Mouse (Mus musculus): Measurements from ENCODE around the gene Fbxw11.
A peak's percentile ranks its signal among the peaks of the same experiment; 100 is the strongest.
"Not testable (repeated sequence)": the region's sequence is repeated elsewhere in the genome, so short reads cannot be mapped to it uniquely, and the experiment has no call there.

Gene Fbxw11

DNA sequence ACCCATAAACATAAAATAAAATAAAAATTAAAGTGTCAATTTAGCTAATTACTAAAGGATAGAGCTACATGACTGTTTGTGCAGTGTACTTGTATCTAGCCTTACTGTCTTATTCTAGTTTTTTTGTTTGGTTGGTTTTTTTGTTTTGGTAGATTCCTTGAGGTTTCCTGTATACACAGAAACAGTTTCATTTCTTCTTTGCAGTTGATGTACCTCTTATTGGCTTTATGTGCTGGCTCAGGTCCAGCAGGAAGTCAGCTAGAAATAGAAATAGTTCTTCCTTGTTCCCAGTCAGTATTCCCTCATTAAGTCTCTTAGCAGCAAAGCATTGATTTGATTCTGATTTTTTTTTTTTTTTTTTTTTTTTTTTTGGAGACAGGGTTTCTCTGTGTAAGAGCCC is 35.2 kb upstream of the Fbxw11 start:
- Histone ChIP-seq H3K27me3 (ENCODE audit: insufficient read depth, low read length) (peaks cover 3% of the 10 kb centered on the region; the same call in 1 of the 2 replicates), H3K4me3 (replicated peaks; ENCODE audit: low read length) (no peak overlapping the region)
- TF ChIP-seq CTCF (conservative IDR thresholded peaks at IDR 0.05; ENCODE audit: low read length): no peak
- no peak for TF ChIP-seq NANOG (IDR thresholded peaks at IDR 0.05; ENCODE audit: borderline replicate concordance, low read length)
- TF ChIP-seq POU5F1 (IDR thresholded peaks at IDR 0.05; ENCODE audit: borderline replicate concordance, low read length): no peak

DNA sequence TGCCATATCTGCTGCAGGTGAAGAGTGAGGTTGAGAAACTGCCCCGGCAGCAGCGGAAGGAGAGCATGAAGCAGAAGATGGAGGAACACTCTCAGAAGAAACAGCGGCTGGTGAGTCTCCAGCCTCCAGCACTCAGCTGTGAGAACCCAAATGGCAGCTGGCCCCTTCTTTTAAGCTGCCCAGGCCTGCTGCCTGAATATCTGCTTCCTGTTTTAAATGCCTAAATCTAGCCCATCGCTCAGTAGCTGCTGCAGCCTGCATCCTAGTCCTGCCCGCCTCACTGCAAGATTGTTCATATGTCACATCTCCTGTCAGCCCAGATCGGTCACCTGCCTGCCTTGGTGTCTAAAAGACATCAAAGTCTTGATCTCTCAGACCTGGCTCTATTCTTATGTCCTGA is 31.9 kb upstream of the Fbxw11 start:
- Histone ChIP-seq H3K9me3 (ENCODE audit: low read length) (no peaks in the 10 kb centered on the region), H3K4me3 (replicated peaks; ENCODE audit: low read length) (no peak overlapping the region), H3K36me3 (ENCODE audit: insufficient read depth, low read length) (peaks cover 49% of the 10 kb centered on the region), H3K27me3 (ENCODE audit: insufficient read depth, low read length) (no peaks in the 10 kb centered on the region), H3K4me1 (replicated peaks; ENCODE audit: low read depth, low read length) (peaks cover 34% of the 10 kb centered on the region)
- TF ChIP-seq CTCF (conservative IDR thresholded peaks at IDR 0.05; ENCODE audit: low read length) (no peak), POU5F1 (IDR thresholded peaks at IDR 0.05; ENCODE audit: borderline replicate concordance, low read length) (no peak), NANOG (IDR thresholded peaks at IDR 0.05; ENCODE audit: borderline replicate concordance, low read length) (no peak)

More for the DNA sequence above, 35.2 kb upstream of the Fbxw11 start:
- H3K36me3 ChIP-seq (ENCODE audit: insufficient read depth, low read length): peaks cover 36% of the 10 kb centered on the region
- H3K9me3 ChIP-seq (ENCODE audit: low read length): no peaks in the 10 kb centered on the region
- peaks cover 32% of the 10 kb centered on the region for H3K4me1 ChIP-seq (replicated peaks; ENCODE audit: low read depth, low read length)

DNA sequence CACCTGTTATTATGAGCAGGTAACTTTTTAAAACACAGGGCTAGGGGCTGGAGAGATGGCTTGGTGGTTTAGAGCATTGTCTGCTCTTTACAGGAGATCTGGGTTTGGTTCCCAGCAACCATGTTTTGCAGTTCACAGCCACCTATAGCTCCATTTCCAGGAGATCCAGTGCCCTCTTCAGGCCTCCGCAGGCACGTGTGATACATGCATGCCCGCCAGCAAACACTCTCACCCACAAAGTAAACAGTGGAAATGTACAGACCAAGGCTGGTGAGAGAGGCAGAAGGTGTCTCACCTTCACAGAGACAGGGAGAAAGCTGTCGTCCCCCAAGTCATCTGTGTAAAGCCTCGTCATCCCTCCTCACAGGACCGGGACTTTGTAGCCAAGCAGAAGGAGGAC is 30.2 kb upstream of the Fbxw11 start:
- peaks cover 61% of the 10 kb centered on the region for H3K36me3 ChIP-seq (ENCODE audit: insufficient read depth, low read length)
- H3K27me3 ChIP-seq (ENCODE audit: insufficient read depth, low read length): no peaks in the 10 kb centered on the region
- no peak overlapping the region for H3K4me3 ChIP-seq (replicated peaks; ENCODE audit: low read length)
- H3K4me1 ChIP-seq (replicated peaks; ENCODE audit: low read depth, low read length): peaks cover 42% of the 10 kb centered on the region
- TF ChIP-seq NANOG (IDR thresholded peaks at IDR 0.05; ENCODE audit: borderline replicate concordance, low read length): no peak
- no peak for TF ChIP-seq CTCF (conservative IDR thresholded peaks at IDR 0.05; ENCODE audit: low read length)
- no peak for TF ChIP-seq POU5F1 (IDR thresholded peaks at IDR 0.05; ENCODE audit: borderline replicate concordance, low read length)
- H3K9me3 ChIP-seq (ENCODE audit: low read length): no peaks in the 10 kb centered on the region

GRCm38 (mm10) chr11:32614463-32614862 is 28.1 kb upstream of the Fbxw11 start:
- TF ChIP-seq CTCF (conservative IDR thresholded peaks at IDR 0.05; ENCODE audit: low read length) (no peak), NANOG (IDR thresholded peaks at IDR 0.05; ENCODE audit: borderline replicate concordance, low read length) (no peak), POU5F1 (IDR thresholded peaks at IDR 0.05; ENCODE audit: borderline replicate concordance, low read length) (no peak)
- H3K4me3 ChIP-seq (replicated peaks; ENCODE audit: low read length): peak overlapping the region; percentile 88
- no peaks in the 10 kb centered on the region for H3K27me3 ChIP-seq (ENCODE audit: insufficient read depth, low read length)
- peaks cover 48% of the 10 kb centered on the region for H3K4me1 ChIP-seq (replicated peaks; ENCODE audit: low read depth, low read length)
- H3K36me3 ChIP-seq (ENCODE audit: insufficient read depth, low read length): peaks cover 77% of the 10 kb centered on the region
- H3K9me3 ChIP-seq (ENCODE audit: low read length): no peaks in the 10 kb centered on the region

GRCm38 (mm10) chr11:32615561-32615960 is 27.0 kb upstream of the Fbxw11 start:
- Histone ChIP-seq H3K9me3 (ENCODE audit: low read length) (no peaks in the 10 kb centered on the region), H3K27me3 (ENCODE audit: insufficient read depth, low read length) (no peaks in the 10 kb centered on the region), H3K36me3 (ENCODE audit: insufficient read depth, low read length) (peaks cover 79% of the 10 kb centered on the region), H3K4me1 (replicated peaks; ENCODE audit: low read depth, low read length) (peaks cover 59% of the 10 kb centered on the region), H3K4me3 (replicated peaks; ENCODE audit: low read length) (peak overlapping the region; percentile 88)
- TF ChIP-seq POU5F1 (IDR thresholded peaks at IDR 0.05; ENCODE audit: borderline replicate concordance, low read length) (no peak), NANOG (IDR thresholded peaks at IDR 0.05; ENCODE audit: borderline replicate concordance, low read length) (no peak), CTCF (conservative IDR thresholded peaks at IDR 0.05; ENCODE audit: low read length) (no peak)

DNA sequence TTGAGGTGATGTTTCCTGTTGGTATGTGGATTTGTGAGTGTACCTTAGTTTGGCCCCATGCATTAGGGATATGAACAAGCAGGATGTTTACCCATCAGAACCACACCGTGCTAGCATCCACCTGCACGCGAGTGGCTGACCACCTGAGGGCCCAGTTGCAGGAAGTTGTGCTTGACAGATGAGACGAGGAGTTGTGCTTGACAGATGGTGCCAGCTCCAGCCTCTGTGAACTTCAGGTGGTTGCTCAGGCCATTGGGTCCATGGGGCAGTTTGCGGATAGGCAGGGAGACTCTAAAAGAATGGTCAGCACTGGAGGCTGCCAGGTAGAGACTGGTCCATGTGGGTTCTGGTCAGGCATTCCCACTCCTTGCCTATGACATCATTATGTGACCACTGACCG is 26.4 kb upstream of the Fbxw11 start:
- Histone ChIP-seq H3K9me3 (ENCODE audit: low read length) (no peaks in the 10 kb centered on the region), H3K4me1 (replicated peaks; ENCODE audit: low read depth, low read length) (peaks cover 63% of the 10 kb centered on the region), H3K4me3 (replicated peaks; ENCODE audit: low read length) (peak overlapping the region; percentile 49), H3K36me3 (ENCODE audit: insufficient read depth, low read length) (peaks cover 79% of the 10 kb centered on the region), H3K27me3 (ENCODE audit: insufficient read depth, low read length) (no peaks in the 10 kb centered on the region)
- TF ChIP-seq CTCF (conservative IDR thresholded peaks at IDR 0.05; ENCODE audit: low read length) (no peak), NANOG (IDR thresholded peaks at IDR 0.05; ENCODE audit: borderline replicate concordance, low read length) (no peak), POU5F1 (IDR thresholded peaks at IDR 0.05; ENCODE audit: borderline replicate concordance, low read length) (no peak)

DNA sequence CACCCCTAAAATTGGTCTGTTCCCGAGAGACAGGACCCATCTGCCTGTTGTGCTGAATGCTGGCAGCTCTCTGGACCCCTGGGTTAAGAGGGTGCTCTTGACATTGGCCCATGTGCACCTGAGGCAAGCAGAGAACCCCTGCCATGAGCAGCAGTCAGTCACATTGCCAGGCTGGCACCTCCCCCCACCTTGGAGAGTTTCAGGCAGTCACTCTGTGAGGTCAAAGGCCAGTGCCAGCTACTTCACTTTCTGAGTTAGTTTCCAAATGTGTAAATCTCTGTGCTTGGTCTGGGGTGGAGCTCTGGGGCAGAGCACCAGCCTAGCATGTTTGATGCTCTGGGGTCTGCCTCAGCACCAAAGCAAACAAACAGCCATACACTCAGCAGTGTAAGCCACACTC is 24.5 kb upstream of the Fbxw11 start:
- TF ChIP-seq NANOG (IDR thresholded peaks at IDR 0.05; ENCODE audit: borderline replicate concordance, low read length): no peak
- TF ChIP-seq CTCF (conservative IDR thresholded peaks at IDR 0.05; ENCODE audit: low read length): no peak
- TF ChIP-seq POU5F1 (IDR thresholded peaks at IDR 0.05; ENCODE audit: borderline replicate concordance, low read length): no peak
- H3K27me3 ChIP-seq (ENCODE audit: insufficient read depth, low read length): no peaks in the 10 kb centered on the region
- H3K36me3 ChIP-seq (ENCODE audit: insufficient read depth, low read length): peaks cover 78% of the 10 kb centered on the region
- H3K9me3 ChIP-seq (ENCODE audit: low read length): no peaks in the 10 kb centered on the region
- peaks cover 61% of the 10 kb centered on the region for H3K4me1 ChIP-seq (replicated peaks; ENCODE audit: low read depth, low read length)
- no peak overlapping the region for H3K4me3 ChIP-seq (replicated peaks; ENCODE audit: low read length)

DNA sequence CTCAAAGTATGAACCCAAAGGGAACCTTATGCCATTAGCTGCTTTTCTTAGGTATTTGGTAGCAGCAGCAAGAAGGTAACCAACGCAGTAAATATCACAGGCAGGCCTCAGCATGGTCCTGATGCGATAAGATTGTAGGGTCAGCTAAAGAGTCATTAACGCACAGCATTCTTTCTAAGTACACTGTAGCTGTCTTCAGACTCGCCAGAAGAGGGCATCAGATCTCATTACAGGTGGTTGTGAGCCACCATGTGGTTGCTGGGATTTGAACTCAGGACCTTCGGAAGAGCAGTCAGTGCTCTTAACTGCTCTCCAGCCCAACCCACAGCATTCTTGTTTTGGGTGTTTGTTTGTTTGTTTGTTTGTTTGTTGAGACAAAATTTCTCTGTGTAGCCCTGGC is 23.9 kb upstream of the Fbxw11 start:
- H3K4me1 ChIP-seq (replicated peaks; ENCODE audit: low read depth, low read length): peaks cover 61% of the 10 kb centered on the region
- not testable (repeated sequence) for H3K4me3 ChIP-seq (replicated peaks; ENCODE audit: low read length); H3K27me3 ChIP-seq (ENCODE audit: insufficient read depth, low read length); H3K9me3 ChIP-seq (ENCODE audit: low read length)
- peaks cover 78% of the 10 kb centered on the region for H3K36me3 ChIP-seq (ENCODE audit: insufficient read depth, low read length)

DNA sequence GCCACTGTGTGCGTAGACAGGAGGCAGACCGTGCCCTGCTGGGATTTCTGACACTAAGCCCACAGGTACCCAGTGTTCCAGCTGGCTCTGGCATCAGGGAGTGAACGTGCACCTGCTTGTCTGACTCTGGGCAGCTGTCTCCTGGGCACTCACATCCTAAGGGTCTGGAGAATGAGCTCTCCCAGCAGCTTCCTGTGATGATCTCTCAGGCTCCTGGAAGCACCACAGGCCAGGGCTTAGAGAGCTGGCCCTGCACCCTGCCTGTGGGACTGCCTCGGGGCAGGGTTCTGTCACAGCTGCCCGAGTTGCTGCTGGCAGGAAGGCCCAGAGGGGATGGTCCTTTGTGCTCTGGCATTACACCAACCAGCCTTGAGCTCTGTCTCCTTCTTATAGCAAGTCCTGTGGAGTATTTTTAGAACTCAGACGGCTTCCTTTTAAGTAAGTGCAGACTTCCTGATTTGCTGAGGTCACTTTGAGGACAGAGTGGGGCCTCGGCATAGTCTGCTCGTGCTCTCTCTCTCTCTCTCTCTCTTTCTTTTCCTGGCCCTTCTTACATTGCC is 23.2 kb upstream of the Fbxw11 start:
- Histone ChIP-seq H3K4me1 (replicated peaks; ENCODE audit: low read depth, low read length) (peaks cover 59% of the 10 kb centered on the region), H3K4me3 (replicated peaks; ENCODE audit: low read length) (no peak overlapping the region), H3K9me3 (ENCODE audit: low read length) (no peaks in the 10 kb centered on the region), H3K36me3 (ENCODE audit: insufficient read depth, low read length) (peaks cover 75% of the 10 kb centered on the region), H3K27me3 (ENCODE audit: insufficient read depth, low read length) (no peaks in the 10 kb centered on the region)
- TF ChIP-seq NANOG (IDR thresholded peaks at IDR 0.05; ENCODE audit: borderline replicate concordance, low read length): no peak
- TF ChIP-seq CTCF (conservative IDR thresholded peaks at IDR 0.05; ENCODE audit: low read length): no peak
- TF ChIP-seq POU5F1 (IDR thresholded peaks at IDR 0.05; ENCODE audit: borderline replicate concordance, low read length): no peak

Data from E14TG2a.4 (cell line).